Mouse (Mus musculus): ENCODE results near the gene Wapl. TPM values are rescaled to one million over a fixed set of nuclear protein-coding genes. Genes with fewer than 3 reads are reported as not detected.

The Wapl gene
- polyA plus RNA-seq, 1 experiment: 23.0 TPM

- DNase-seq: no peak
- no peak overlapping the region for H3K4me3 ChIP-seq (replicated peaks; ENCODE audit: extremely low read depth, low read depth, low read length)
- TF ChIP-seq POLR2A (IDR thresholded peaks at IDR 0.05; ENCODE audit: borderline replicate concordance, extremely low read depth, low read depth, low read length) (no peak), CTCF (IDR thresholded peaks at IDR 0.05; ENCODE audit: insufficient read depth, low read length) (no peak)
- peaks cover 3% of the 10 kb centered on the region; the same call in 1 of the 2 replicates for H3K4me1 ChIP-seq (ENCODE audit: control insufficient read depth, insufficient read depth, low read length)
- 76% methylated on average over 2 of the region's 2 CpGs for WGBS
Observed at GRCm38 (mm10) chr14:34680815-34681214, 7.1 kb downstream of the Wapl start.

GRCm38 (mm10) chr14:34684989-34685388 is 11.3 kb downstream of the Wapl start:
- no peak for DNase-seq
- Histone ChIP-seq H3K4me1 (ENCODE audit: control insufficient read depth, insufficient read depth, low read length) (peaks cover 3% of the 10 kb centered on the region; the same call in 1 of the 2 replicates), H3K4me3 (replicated peaks; ENCODE audit: extremely low read depth, low read depth, low read length) (no peak overlapping the region)
- no peak for TF ChIP-seq POLR2A (IDR thresholded peaks at IDR 0.05; ENCODE audit: borderline replicate concordance, extremely low read depth, low read depth, low read length)
- no peak for TF ChIP-seq CTCF (IDR thresholded peaks at IDR 0.05; ENCODE audit: insufficient read depth, low read length)

GRCm38 (mm10) chr14:34693970-34694369 is 20.2 kb downstream of the Wapl start:
- 96% methylated on average over 4 of the region's 4 CpGs for WGBS
- Histone ChIP-seq H3K4me1 (ENCODE audit: control insufficient read depth, insufficient read depth, low read length) (no peaks in the 10 kb centered on the region), H3K4me3 (replicated peaks; ENCODE audit: extremely low read depth, low read depth, low read length) (no peak overlapping the region)
- TF ChIP-seq POLR2A (IDR thresholded peaks at IDR 0.05; ENCODE audit: borderline replicate concordance, extremely low read depth, low read depth, low read length) (no peak), CTCF (IDR thresholded peaks at IDR 0.05; ENCODE audit: insufficient read depth, low read length) (no peak)
- no peak for DNase-seq

GRCm38 (mm10) chr14:34697376-34697775 is 23.6 kb downstream of the Wapl start:
- no peak for DNase-seq
- 60% methylated on average over 1 of the region's 1 CpGs for WGBS
- no peak for TF ChIP-seq CTCF (IDR thresholded peaks at IDR 0.05; ENCODE audit: insufficient read depth, low read length)
- TF ChIP-seq POLR2A (IDR thresholded peaks at IDR 0.05; ENCODE audit: borderline replicate concordance, extremely low read depth, low read depth, low read length): no peak
- no peaks in the 10 kb centered on the region for H3K4me1 ChIP-seq (ENCODE audit: control insufficient read depth, insufficient read depth, low read length)
- H3K4me3 ChIP-seq (replicated peaks; ENCODE audit: extremely low read depth, low read depth, low read length): no peak overlapping the region

GRCm38 (mm10) chr14:34710209-34710608 is 36.5 kb downstream of the Wapl start:
- 79% methylated on average over 2 of the region's 2 CpGs for WGBS
- DNase-seq: no peak

GRCm38 (mm10) chr14:34712027-34712426 is 38.3 kb downstream of the Wapl start:
- no peak for TF ChIP-seq POLR2A (IDR thresholded peaks at IDR 0.05; ENCODE audit: borderline replicate concordance, extremely low read depth, low read depth, low read length)
- no peak for TF ChIP-seq CTCF (IDR thresholded peaks at IDR 0.05; ENCODE audit: insufficient read depth, low read length)
- WGBS: 84% methylated on average over 3 of the region's 3 CpGs
- no peaks in the 10 kb centered on the region for H3K4me1 ChIP-seq (ENCODE audit: control insufficient read depth, insufficient read depth, low read length)
- no peak for DNase-seq
- no peak overlapping the region for H3K4me3 ChIP-seq (replicated peaks; ENCODE audit: extremely low read depth, low read depth, low read length)

More at GRCm38 (mm10) chr14:34710209-34710608, 36.5 kb downstream of the Wapl start:
- TF ChIP-seq CTCF (IDR thresholded peaks at IDR 0.05; ENCODE audit: insufficient read depth, low read length) (no peak), POLR2A (IDR thresholded peaks at IDR 0.05; ENCODE audit: borderline replicate concordance, extremely low read depth, low read depth, low read length) (no peak)
- H3K4me3 ChIP-seq (replicated peaks; ENCODE audit: extremely low read depth, low read depth, low read length): no peak overlapping the region
- no peaks in the 10 kb centered on the region for H3K4me1 ChIP-seq (ENCODE audit: control insufficient read depth, insufficient read depth, low read length)

- WGBS: 73% methylated on average over 3 of the region's 3 CpGs
- TF ChIP-seq POLR2A (IDR thresholded peaks at IDR 0.05; ENCODE audit: borderline replicate concordance, extremely low read depth, low read depth, low read length) (no peak), CTCF (IDR thresholded peaks at IDR 0.05; ENCODE audit: insufficient read depth, low read length) (no peak)
- H3K4me1 ChIP-seq (ENCODE audit: control insufficient read depth, insufficient read depth, low read length): no peaks in the 10 kb centered on the region
- no peak overlapping the region for H3K4me3 ChIP-seq (replicated peaks; ENCODE audit: extremely low read depth, low read depth, low read length)
- DNase-seq: no peak
Observed at GRCm38 (mm10) chr14:34712857-34713256, 39.1 kb downstream of the Wapl start.

GRCm38 (mm10) chr14:34718150-34718549 is 44.4 kb downstream of the Wapl start:
- WGBS: 84% methylated on average over 3 of the region's 3 CpGs
- no peaks in the 10 kb centered on the region for H3K4me1 ChIP-seq (ENCODE audit: control insufficient read depth, insufficient read depth, low read length)
- TF ChIP-seq POLR2A (IDR thresholded peaks at IDR 0.05; ENCODE audit: borderline replicate concordance, extremely low read depth, low read depth, low read length) (no peak), CTCF (IDR thresholded peaks at IDR 0.05; ENCODE audit: insufficient read depth, low read length) (no peak)
- no peak for DNase-seq
- no peak overlapping the region for H3K4me3 ChIP-seq (replicated peaks; ENCODE audit: extremely low read depth, low read depth, low read length)

- Histone ChIP-seq H3K4me1 (ENCODE audit: control insufficient read depth, insufficient read depth, low read length) (no peaks in the 10 kb centered on the region), H3K4me3 (replicated peaks; ENCODE audit: extremely low read depth, low read depth, low read length) (no peak overlapping the region)
- no peak for DNase-seq
- TF ChIP-seq CTCF (IDR thresholded peaks at IDR 0.05; ENCODE audit: insufficient read depth, low read length): no peak
- TF ChIP-seq POLR2A (IDR thresholded peaks at IDR 0.05; ENCODE audit: borderline replicate concordance, extremely low read depth, low read depth, low read length): no peak
- 86% methylated on average over 2 of the region's 2 CpGs for WGBS
Observed at GRCm38 (mm10) chr14:34727709-34728108, 54.0 kb downstream of the Wapl start.

- 88% methylated on average over 5 of the region's 5 CpGs for WGBS
- TF ChIP-seq CTCF (IDR thresholded peaks at IDR 0.05; ENCODE audit: insufficient read depth, low read length) (no peak), POLR2A (IDR thresholded peaks at IDR 0.05; ENCODE audit: borderline replicate concordance, extremely low read depth, low read depth, low read length) (no peak)
- no peak overlapping the region for H3K4me3 ChIP-seq (replicated peaks; ENCODE audit: extremely low read depth, low read depth, low read length)
- no peak for DNase-seq
- H3K4me1 ChIP-seq (ENCODE audit: control insufficient read depth, insufficient read depth, low read length): no peaks in the 10 kb centered on the region
Observed at GRCm38 (mm10) chr14:34735405-34735804, 61.7 kb downstream of the Wapl start.
